Mouse (Mus musculus): ENCODE measurements around the gene Dnajc1. TPM values are rescaled to one million over a fixed set of nuclear protein-coding genes. Genes with fewer than 3 reads are reported as not detected.

Dnajc1 gene
- polyA plus RNA-seq, 1 experiment from 2014 or later = 40.4 TPM

- no peak overlapping the region for H3K9ac ChIP-seq (ENCODE audit: low read length)
- WGBS = 40% methylated on average over 11 of the region's 11 CpGs
- ATAC-seq (ENCODE audit: insufficient read depth, low FRiP score) = no peak
- H3K4me2 ChIP-seq (ENCODE audit: low read depth, low read length) = no peak overlapping the region
- H3K4me3 ChIP-seq (replicated peaks; ENCODE audit: low read length) = no peak overlapping the region
- no peaks in the 10 kb centered on the region for H3K9me3 ChIP-seq (replicated peaks; ENCODE audit: control insufficient read depth, low read length)
- H3K4me1 ChIP-seq (ENCODE audit: control insufficient read depth, insufficient read depth, low read length) = peaks cover 5% of the 10 kb centered on the region; the same call in 1 of the 2 replicates
- no peaks in the 10 kb centered on the region for H3K27me3 ChIP-seq (ENCODE audit: control insufficient read depth, insufficient read depth, low read length)
- H3K36me3 ChIP-seq (ENCODE audit: control insufficient read depth, insufficient read depth, low read length) = no peaks in the 10 kb centered on the region
- no peak overlapping the region for H3K27ac ChIP-seq (ENCODE audit: low read length)
Observed at GRCm38 (mm10) chr2:18372400-18373182, 20.0 kb downstream of the Dnajc1 start.

GRCm38 (mm10) chr2:18370794-18371498 is 21.7 kb downstream of the Dnajc1 start:
- ATAC-seq (ENCODE audit: insufficient read depth, low FRiP score) = no peak
- Histone ChIP-seq H3K4me1 (ENCODE audit: control insufficient read depth, insufficient read depth, low read length) (peaks cover 5% of the 10 kb centered on the region; the same call in 1 of the 2 replicates), H3K27ac (ENCODE audit: low read length) (no peak overlapping the region), H3K36me3 (ENCODE audit: control insufficient read depth, insufficient read depth, low read length) (0 out of 2 replicates have a peak, but pooled peaks cover under 1% of the 10 kb centered on the region), H3K9me3 (replicated peaks; ENCODE audit: control insufficient read depth, low read length) (0 out of 2 replicates have a peak, but pooled peaks cover 3% of the 10 kb centered on the region), H3K27me3 (ENCODE audit: control insufficient read depth, insufficient read depth, low read length) (no peaks in the 10 kb centered on the region), H3K4me3 (replicated peaks; ENCODE audit: low read length) (no peak overlapping the region), H3K9ac (ENCODE audit: low read length) (no peak overlapping the region), H3K4me2 (ENCODE audit: low read depth, low read length) (no peak overlapping the region)
- WGBS = 86% methylated on average over 4 of the region's 4 CpGs

- 0 out of 2 replicates have a peak, but pooled peaks cover 6% of the 10 kb centered on the region for H3K36me3 ChIP-seq (ENCODE audit: control insufficient read depth, insufficient read depth, low read length)
- no peak overlapping the region for H3K4me2 ChIP-seq (ENCODE audit: low read depth, low read length)
- no peak overlapping the region for H3K27ac ChIP-seq (ENCODE audit: low read length)
- WGBS = 84% methylated on average over 1 of the region's 1 CpGs
- H3K27me3 ChIP-seq (ENCODE audit: control insufficient read depth, insufficient read depth, low read length) = no peaks in the 10 kb centered on the region
- H3K4me1 ChIP-seq (ENCODE audit: control insufficient read depth, insufficient read depth, low read length) = no peaks in the 10 kb centered on the region
- H3K9me3 ChIP-seq (replicated peaks; ENCODE audit: control insufficient read depth, low read length) = 0 out of 2 replicates have a peak, but pooled peaks cover 3% of the 10 kb centered on the region
- no peak overlapping the region for H3K9ac ChIP-seq (ENCODE audit: low read length)
- ATAC-seq (ENCODE audit: insufficient read depth, low FRiP score) = no peak
- H3K4me3 ChIP-seq (replicated peaks; ENCODE audit: low read length) = no peak overlapping the region
Observed at GRCm38 (mm10) chr2:18364402-18364801, 28.2 kb downstream of the Dnajc1 start.

DNA sequence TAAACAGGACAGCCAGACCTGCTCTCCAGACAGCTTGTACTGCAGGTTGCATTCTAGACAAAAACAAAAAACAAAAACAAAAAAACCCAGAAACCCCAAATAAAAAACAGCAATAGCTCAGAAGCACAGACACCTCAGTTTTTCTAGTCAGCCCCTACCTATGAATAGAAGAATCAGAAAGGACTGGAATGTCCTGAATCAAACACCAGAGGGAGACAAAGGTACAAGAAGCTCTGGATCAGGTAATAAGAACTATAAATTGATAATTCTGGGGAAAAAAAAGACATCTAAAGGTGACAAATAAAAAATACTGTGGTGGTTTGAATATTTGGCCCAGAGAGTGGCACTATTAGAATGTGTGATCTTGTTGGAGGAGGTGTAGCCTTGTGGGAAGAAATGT is 37.3 kb downstream of the Dnajc1 start:
- Histone ChIP-seq H3K27me3 (ENCODE audit: control insufficient read depth, insufficient read depth, low read length) (no peaks in the 10 kb centered on the region), H3K36me3 (ENCODE audit: control insufficient read depth, insufficient read depth, low read length) (no peaks in the 10 kb centered on the region), H3K4me2 (ENCODE audit: low read depth, low read length) (no peak overlapping the region), H3K4me1 (ENCODE audit: control insufficient read depth, insufficient read depth, low read length) (no peaks in the 10 kb centered on the region), H3K27ac (ENCODE audit: low read length) (no peak overlapping the region), H3K9me3 (replicated peaks; ENCODE audit: control insufficient read depth, low read length) (no peaks in the 10 kb centered on the region), H3K9ac (ENCODE audit: low read length) (no peak overlapping the region), H3K4me3 (replicated peaks; ENCODE audit: low read length) (no peak overlapping the region)
- no peak for ATAC-seq (ENCODE audit: insufficient read depth, low FRiP score)

GRCm38 (mm10) chr2:18352620-18353019 is 40.0 kb downstream of the Dnajc1 start:
- Histone ChIP-seq H3K4me2 (ENCODE audit: low read depth, low read length) (no peak overlapping the region), H3K27me3 (ENCODE audit: control insufficient read depth, insufficient read depth, low read length) (no peaks in the 10 kb centered on the region), H3K36me3 (ENCODE audit: control insufficient read depth, insufficient read depth, low read length) (no peaks in the 10 kb centered on the region), H3K27ac (ENCODE audit: low read length) (no peak overlapping the region), H3K4me3 (replicated peaks; ENCODE audit: low read length) (no peak overlapping the region), H3K4me1 (ENCODE audit: control insufficient read depth, insufficient read depth, low read length) (no peaks in the 10 kb centered on the region), H3K9me3 (replicated peaks; ENCODE audit: control insufficient read depth, low read length) (no peaks in the 10 kb centered on the region), H3K9ac (ENCODE audit: low read length) (no peak overlapping the region)
- 92% methylated on average over 2 of the region's 2 CpGs for WGBS
- ATAC-seq (ENCODE audit: insufficient read depth, low FRiP score) = no peak

GRCm38 (mm10) chr2:18343464-18343863 is 49.2 kb downstream of the Dnajc1 start:
- no peaks in the 10 kb centered on the region for H3K4me1 ChIP-seq (ENCODE audit: control insufficient read depth, insufficient read depth, low read length)
- H3K9ac ChIP-seq (ENCODE audit: low read length) = no peak overlapping the region
- no peak for ATAC-seq (ENCODE audit: insufficient read depth, low FRiP score)
- no peaks in the 10 kb centered on the region for H3K27me3 ChIP-seq (ENCODE audit: control insufficient read depth, insufficient read depth, low read length)
- 0 out of 2 replicates have a peak, but pooled peaks cover 4% of the 10 kb centered on the region for H3K36me3 ChIP-seq (ENCODE audit: control insufficient read depth, insufficient read depth, low read length)
- no peaks in the 10 kb centered on the region for H3K9me3 ChIP-seq (replicated peaks; ENCODE audit: control insufficient read depth, low read length)
- 66% methylated on average over 2 of the region's 2 CpGs for WGBS
- H3K27ac ChIP-seq (ENCODE audit: low read length) = no peak overlapping the region
- no peak overlapping the region for H3K4me3 ChIP-seq (replicated peaks; ENCODE audit: low read length)
- no peak overlapping the region for H3K4me2 ChIP-seq (ENCODE audit: low read depth, low read length)

DNA sequence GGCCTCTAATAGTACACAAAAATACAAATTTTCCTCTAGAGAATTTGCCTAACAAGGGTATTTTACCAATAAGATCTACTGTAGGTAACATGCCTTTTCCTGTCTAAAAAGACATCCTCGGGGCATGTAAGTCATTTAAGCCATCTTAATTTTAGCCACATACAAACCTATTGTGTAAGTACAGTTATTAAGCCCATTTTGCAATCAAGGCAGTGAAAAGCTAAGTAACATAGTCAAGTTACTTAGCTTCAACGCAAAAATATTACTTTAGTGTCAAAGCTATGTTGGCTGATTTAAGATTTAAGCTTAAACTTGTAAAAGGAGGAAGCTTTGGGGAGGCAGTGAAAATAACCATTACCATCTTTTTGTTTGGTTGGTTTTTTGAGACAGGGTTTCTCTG is 74.0 kb downstream of the Dnajc1 start:
- H3K9me3 ChIP-seq (replicated peaks; ENCODE audit: control insufficient read depth, low read length) = peaks cover 9% of the 10 kb centered on the region
- WGBS = 78% methylated on average over 2 of the region's 2 CpGs
- no peak overlapping the region for H3K4me3 ChIP-seq (replicated peaks; ENCODE audit: low read length)
- H3K36me3 ChIP-seq (ENCODE audit: control insufficient read depth, insufficient read depth, low read length) = no peaks in the 10 kb centered on the region
- no peaks in the 10 kb centered on the region for H3K27me3 ChIP-seq (ENCODE audit: control insufficient read depth, insufficient read depth, low read length)
- no peak for ATAC-seq (ENCODE audit: insufficient read depth, low FRiP score)
- H3K4me2 ChIP-seq (ENCODE audit: low read depth, low read length) = no peak overlapping the region
- H3K9ac ChIP-seq (ENCODE audit: low read length) = no peak overlapping the region
- H3K27ac ChIP-seq (ENCODE audit: low read length) = no peak overlapping the region
- no peaks in the 10 kb centered on the region for H3K4me1 ChIP-seq (ENCODE audit: control insufficient read depth, insufficient read depth, low read length)

- Histone ChIP-seq H3K27ac (ENCODE audit: low read length) (no peak overlapping the region), H3K9ac (ENCODE audit: low read length) (no peak overlapping the region), H3K4me1 (ENCODE audit: control insufficient read depth, insufficient read depth, low read length) (no peaks in the 10 kb centered on the region), H3K4me2 (ENCODE audit: low read depth, low read length) (no peak overlapping the region), H3K9me3 (replicated peaks; ENCODE audit: control insufficient read depth, low read length) (peaks cover 9% of the 10 kb centered on the region), H3K4me3 (replicated peaks; ENCODE audit: low read length) (no peak overlapping the region), H3K36me3 (ENCODE audit: control insufficient read depth, insufficient read depth, low read length) (no peaks in the 10 kb centered on the region), H3K27me3 (ENCODE audit: control insufficient read depth, insufficient read depth, low read length) (no peaks in the 10 kb centered on the region)
- ATAC-seq (ENCODE audit: insufficient read depth, low FRiP score) = no peak
- 74% methylated on average over 7 of the region's 7 CpGs for WGBS
Observed at GRCm38 (mm10) chr2:18317503-18318281, 74.9 kb downstream of the Dnajc1 start.

GRCm38 (mm10) chr2:18316909-18317308 is 75.7 kb downstream of the Dnajc1 start:
- no peaks in the 10 kb centered on the region for H3K4me1 ChIP-seq (ENCODE audit: control insufficient read depth, insufficient read depth, low read length)
- H3K4me3 ChIP-seq (replicated peaks; ENCODE audit: low read length) = no peak overlapping the region
- ATAC-seq (ENCODE audit: insufficient read depth, low FRiP score) = no peak
- H3K27ac ChIP-seq (ENCODE audit: low read length) = no peak overlapping the region
- 71% methylated on average over 2 of the region's 2 CpGs for WGBS
- H3K4me2 ChIP-seq (ENCODE audit: low read depth, low read length) = no peak overlapping the region
- no peak overlapping the region for H3K9ac ChIP-seq (ENCODE audit: low read length)
- H3K27me3 ChIP-seq (ENCODE audit: control insufficient read depth, insufficient read depth, low read length) = no peaks in the 10 kb centered on the region
- peaks cover 8% of the 10 kb centered on the region for H3K9me3 ChIP-seq (replicated peaks; ENCODE audit: control insufficient read depth, low read length)
- H3K36me3 ChIP-seq (ENCODE audit: control insufficient read depth, insufficient read depth, low read length) = no peaks in the 10 kb centered on the region
